Mouse (Mus musculus) heart, embryonic 11.5 days (tissue): ENCODE data around the gene Aicda. TPM values are rescaled to one million over a fixed set of nuclear protein-coding genes. Genes with fewer than 3 reads are reported as not detected.
A peak's percentile ranks its signal among the peaks of the same experiment; 100 is the strongest.

Experiments
- ATAC-seq: fragments of 200-750 bp; cut with Nextera tagmentation; replicated peaks from 2 replicates; pipeline ENCODE4 v1.8.0; 2017; ENCODE audit warnings: moderate library complexity; ENCODE audit not compliant: insufficient number of reproducible peaks, low FRiP score, low TSS enrichment
- H3K27ac ChIP-seq: fragments of 300-500 bp; sonication (generic); 2 replicates; pipeline ENCODE4 v1.5.1; 2014; ENCODE audit warnings: mild to moderate bottlenecking, low read depth, low read length
- H3K27me3 ChIP-seq: fragments of 300-500 bp; sonication (generic); 2 replicates; pipeline ENCODE4 v1.6.1; 2014; ENCODE audit warnings: mild to moderate bottlenecking, low read length, mixed read lengths; ENCODE audit not compliant: control insufficient read depth, insufficient read depth
- H3K36me3 ChIP-seq: fragments of 300-500 bp; sonication (generic); 2 replicates; pipeline ENCODE4 v1.6.1; 2014; ENCODE audit warnings: mild to moderate bottlenecking, low read length, moderate library complexity, mixed read lengths; ENCODE audit not compliant: control insufficient read depth, insufficient read depth
- H3K4me1 ChIP-seq: fragments of 300-500 bp; sonication (generic); 2 replicates; pipeline ENCODE4 v1.6.1; 2014; ENCODE audit warnings: low read length; ENCODE audit not compliant: control insufficient read depth, insufficient read depth
- H3K4me2 ChIP-seq: fragments of 300-500 bp; sonication (generic); 2 replicates; pipeline ENCODE4 v1.6.1; 2014; ENCODE audit warnings: mild to moderate bottlenecking, moderate library complexity
- H3K4me3 ChIP-seq: fragments of 300-500 bp; sonication (generic); 2 replicates; pipeline ENCODE4 v1.5.1; 2014; ENCODE audit warnings: low read depth, low read length
- H3K9ac ChIP-seq: fragments of 300-500 bp; sonication (generic); 2 replicates; pipeline ENCODE4 v1.6.1; 2014; ENCODE audit warnings: mild to moderate bottlenecking, low read depth, low read length, moderate library complexity
- H3K9me3 ChIP-seq: fragments of 300-500 bp; sonication (generic); replicated peaks from 2 replicates; pipeline ENCODE4 v1.6.1; 2016; ENCODE audit warnings: low read length; ENCODE audit not compliant: control insufficient read depth
- WGBS: fragments of 180-500 bp; shearing (Covaris S2); extraction: QIAGEN DNeasy Blood & Tissue Kit; methylation state at CpG from one replicate; pipeline ENCODE4 v1.1.7; 2014; ENCODE audit not compliant: insufficient replicate concordance; 5-methylcytosine and 5-hydroxymethylcytosine counted together
- polyA plus RNA-seq: library from polyadenylated mRNA; unstranded; fragments of >200 nt; fragmentation: Nextera tagmentation; extraction: Ambion mirVana; gene quantifications from 2 replicates; pipeline ENCODE4 v1.2.1, GENCODE M21; 2014

The Aicda gene
- polyA plus RNA-seq, 1 experiment from 2014 or later: 0.16 TPM

DNA sequence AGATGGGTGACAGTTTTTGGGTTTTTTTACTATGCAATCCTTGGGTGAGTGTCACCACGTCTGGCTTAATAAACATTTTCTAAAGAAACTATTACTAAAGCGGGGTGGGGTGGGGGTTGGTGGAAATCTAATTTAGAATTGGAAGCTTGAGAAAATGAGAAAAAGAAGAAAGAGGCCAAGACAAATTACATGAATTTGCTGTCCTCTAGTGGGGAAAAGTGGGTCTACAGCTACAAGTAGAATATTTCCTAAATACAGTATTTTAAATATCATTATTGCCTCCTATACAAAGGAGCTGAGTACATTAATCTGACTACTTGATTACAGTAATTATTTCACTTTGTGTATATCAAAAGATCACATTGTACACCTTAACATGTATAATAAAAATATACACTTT, 34.2 kb upstream of the Aicda start:
- WGBS: 35% methylated on average over 2 of the region's 2 CpGs
- Histone ChIP-seq H3K36me3 (no peaks in the 10 kb centered on the region), H3K4me3 (no peak overlapping the region), H3K27me3 (no peaks in the 10 kb centered on the region), H3K4me2 (no peak overlapping the region), H3K9ac (no peak overlapping the region), H3K27ac (no peak overlapping the region), H3K9me3 (no peaks in the 10 kb centered on the region), H3K4me1 (no peaks in the 10 kb centered on the region)
- no peak for ATAC-seq

- WGBS: 65% methylated on average over 9 of the region's 9 CpGs
- H3K4me2 ChIP-seq: no peak overlapping the region
- H3K9me3 ChIP-seq: no peaks in the 10 kb centered on the region
- no peak overlapping the region for H3K9ac ChIP-seq
- ATAC-seq: peak; percentile 57; the same call in 1 of the 2 replicates
- H3K36me3 ChIP-seq: no peaks in the 10 kb centered on the region
- H3K27ac ChIP-seq: no peak overlapping the region
- H3K4me3 ChIP-seq: no peak overlapping the region
- H3K4me1 ChIP-seq: no peaks in the 10 kb centered on the region
- no peaks in the 10 kb centered on the region for H3K27me3 ChIP-seq
Measured at GRCm38 (mm10) chr6:122522595-122522994, 31.0 kb upstream of the Aicda start.

- 87% methylated on average over 8 of the region's 8 CpGs for WGBS
- Histone ChIP-seq H3K27me3 (no peaks in the 10 kb centered on the region), H3K4me2 (no peak overlapping the region), H3K9ac (no peak overlapping the region), H3K9me3 (no peaks in the 10 kb centered on the region), H3K27ac (no peak overlapping the region), H3K36me3 (no peaks in the 10 kb centered on the region), H3K4me1 (no peaks in the 10 kb centered on the region), H3K4me3 (no peak overlapping the region)
- ATAC-seq: no peak
Measured at GRCm38 (mm10) chr6:122523289-122523688, 30.3 kb upstream of the Aicda start.

DNA sequence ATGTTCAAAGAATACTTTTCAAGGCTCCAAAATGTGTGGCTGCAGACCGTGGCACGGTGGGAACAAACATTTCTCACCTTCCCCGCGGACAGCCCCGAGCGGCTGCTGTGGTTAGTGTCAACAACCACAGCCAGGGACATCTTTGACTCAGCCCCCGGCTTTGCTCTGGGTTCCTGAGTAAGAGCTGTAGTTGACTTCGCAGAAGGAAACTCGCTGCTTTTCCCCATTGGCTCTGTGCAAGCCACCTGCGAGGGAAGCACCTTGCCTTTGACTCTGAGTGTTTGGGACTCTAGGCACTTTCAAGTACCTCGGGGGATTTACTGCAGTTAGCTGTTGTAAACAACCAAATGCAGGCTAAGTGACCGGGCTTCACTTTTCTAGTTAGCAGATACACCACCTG, 26.0 kb upstream of the Aicda start:
- Histone ChIP-seq H3K9ac (no peak overlapping the region), H3K36me3 (no peaks in the 10 kb centered on the region), H3K9me3 (no peaks in the 10 kb centered on the region), H3K4me2 (no peak overlapping the region), H3K27ac (no peak overlapping the region), H3K27me3 (no peaks in the 10 kb centered on the region), H3K4me3 (no peak overlapping the region), H3K4me1 (no peaks in the 10 kb centered on the region)
- WGBS: 23% methylated on average over 12 of the region's 12 CpGs
- ATAC-seq: no peak

GRCm38 (mm10) chr6:122528136-122528535, 25.5 kb upstream of the Aicda start:
- Histone ChIP-seq H3K9ac (no peak overlapping the region), H3K36me3 (no peaks in the 10 kb centered on the region), H3K4me1 (no peaks in the 10 kb centered on the region), H3K9me3 (no peaks in the 10 kb centered on the region), H3K27ac (no peak overlapping the region), H3K4me2 (no peak overlapping the region), H3K4me3 (no peak overlapping the region), H3K27me3 (no peaks in the 10 kb centered on the region)
- ATAC-seq: no peak
- WGBS: 74% methylated on average over 11 of the region's 11 CpGs

GRCm38 (mm10) chr6:122531466-122532174, 22.0 kb upstream of the Aicda start:
- Histone ChIP-seq H3K27ac (no peak overlapping the region), H3K4me1 (no peaks in the 10 kb centered on the region), H3K36me3 (no peaks in the 10 kb centered on the region), H3K27me3 (no peaks in the 10 kb centered on the region), H3K4me3 (no peak overlapping the region), H3K9ac (no peak overlapping the region), H3K9me3 (no peaks in the 10 kb centered on the region), H3K4me2 (no peak overlapping the region)
- WGBS: 65% methylated on average over 8 of the region's 8 CpGs
- no peak for ATAC-seq

DNA sequence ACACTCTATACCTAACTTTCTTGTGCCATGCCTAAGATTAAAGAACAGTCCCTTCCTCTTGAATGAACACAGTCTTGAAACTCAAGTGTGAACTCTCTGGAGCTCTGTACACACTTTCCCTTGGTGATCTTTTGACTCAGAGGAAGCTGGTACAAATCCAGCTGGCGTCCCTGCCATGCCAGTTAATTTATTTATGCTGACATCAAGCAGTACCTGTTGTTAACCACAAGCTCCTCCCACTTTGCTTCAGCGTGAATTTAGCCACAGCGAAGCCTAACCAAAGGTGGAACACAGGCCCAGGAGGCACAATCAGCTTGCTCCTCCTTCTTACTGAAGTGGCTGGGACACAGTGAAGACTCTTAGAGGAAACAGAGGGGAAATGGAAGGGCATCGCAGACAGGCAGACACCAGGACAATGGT, 20.7 kb upstream of the Aicda start:
- H3K27me3 ChIP-seq: no peaks in the 10 kb centered on the region
- WGBS: 26% methylated on average over 4 of the region's 4 CpGs
- no peaks in the 10 kb centered on the region for H3K4me1 ChIP-seq
- no peak overlapping the region for H3K9ac ChIP-seq
- H3K4me3 ChIP-seq: peak overlapping the region; percentile 11; the same call in 1 of the 2 replicates
- no peaks in the 10 kb centered on the region for H3K9me3 ChIP-seq
- H3K36me3 ChIP-seq: no peaks in the 10 kb centered on the region
- no peak overlapping the region for H3K27ac ChIP-seq
- H3K4me2 ChIP-seq: peak overlapping the region; percentile 33
- ATAC-seq: no peak

GRCm38 (mm10) chr6:122534032-122534431, 19.6 kb upstream of the Aicda start:
- 51% methylated on average over 3 of the region's 3 CpGs for WGBS
- no peaks in the 10 kb centered on the region for H3K9me3 ChIP-seq
- no peaks in the 10 kb centered on the region for H3K27me3 ChIP-seq
- no peak overlapping the region for H3K4me2 ChIP-seq
- H3K36me3 ChIP-seq: no peaks in the 10 kb centered on the region
- H3K4me3 ChIP-seq: no peak overlapping the region
- H3K9ac ChIP-seq: no peak overlapping the region
- H3K27ac ChIP-seq: no peak overlapping the region
- no peak for ATAC-seq
- no peaks in the 10 kb centered on the region for H3K4me1 ChIP-seq

GRCm38 (mm10) chr6:122539564-122539963, 14.0 kb upstream of the Aicda start:
- Histone ChIP-seq H3K9ac (no peak overlapping the region), H3K4me3 (no peak overlapping the region), H3K9me3 (no peaks in the 10 kb centered on the region), H3K4me1 (no peaks in the 10 kb centered on the region), H3K27ac (no peak overlapping the region), H3K4me2 (no peak overlapping the region), H3K27me3 (no peaks in the 10 kb centered on the region), H3K36me3 (no peaks in the 10 kb centered on the region)
- no peak for ATAC-seq
- 85% methylated on average over 9 of the region's 9 CpGs for WGBS
